Mouse (Mus musculus): ENCODE data around the gene Rgp1. TPM values are rescaled to one million over a fixed set of nuclear protein-coding genes. Genes with fewer than 3 reads are reported as not detected.

The Rgp1 gene
- polyA plus RNA-seq, 1 experiment from 2014 or later = 27.6 TPM

DNA sequence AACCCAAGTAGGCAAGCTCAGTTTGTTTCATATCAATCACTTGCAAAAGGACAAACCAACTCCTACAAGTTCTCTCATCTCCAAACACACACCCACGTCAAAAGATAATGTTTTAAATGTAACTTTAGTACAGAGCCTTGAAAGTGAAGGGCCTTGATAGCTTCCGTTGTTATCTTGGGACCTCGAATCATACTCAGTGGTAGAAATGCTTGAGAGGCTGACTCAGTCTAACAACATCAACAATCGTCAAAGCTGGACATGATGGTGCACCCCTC is 15.0 kb upstream of the Rgp1 start:
- H3K27ac ChIP-seq = 0 out of 2 replicates have a peak overlapping the region, but pooled peaks have one; percentile 99
- peaks cover 48% of the 10 kb centered on the region for H3K36me3 ChIP-seq
- 86% methylated on average over 4 of the region's 4 CpGs for WGBS
- peaks cover 39% of the 10 kb centered on the region for H3K4me1 ChIP-seq
- no peak overlapping the region for H3K9ac ChIP-seq
- peak overlapping the region; percentile 70 for H3K4me3 ChIP-seq
- no peaks in the 10 kb centered on the region for H3K9me3 ChIP-seq
- H3K27me3 ChIP-seq = no peaks in the 10 kb centered on the region
- no peak for ATAC-seq (ENCODE audit: insufficient number of reproducible peaks, low FRiP score, low TSS enrichment, low read depth)
- H3K4me2 ChIP-seq = peak overlapping the region; percentile 75

DNA sequence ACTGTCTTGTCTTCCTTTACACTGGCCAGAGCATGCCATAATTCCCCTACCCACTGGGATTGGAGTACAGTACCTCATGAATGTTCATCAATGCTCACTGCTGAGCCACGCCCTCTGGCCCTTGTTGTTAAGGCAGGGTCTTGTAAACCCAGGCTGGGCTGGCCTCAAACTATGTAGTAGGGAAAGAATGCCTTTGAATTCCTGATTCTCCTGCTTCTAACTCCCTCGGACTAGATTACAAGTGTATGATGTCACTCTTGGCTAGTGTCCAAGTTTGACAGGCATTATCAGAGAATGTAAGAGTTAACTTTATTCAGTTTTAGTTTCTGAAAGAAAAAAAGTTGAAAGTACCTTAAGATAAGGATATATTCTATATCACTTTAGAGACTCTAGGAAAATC is 14.3 kb upstream of the Rgp1 start:
- no peaks in the 10 kb centered on the region for H3K9me3 ChIP-seq
- H3K27ac ChIP-seq = no peak overlapping the region
- H3K27me3 ChIP-seq = no peaks in the 10 kb centered on the region
- no peak overlapping the region for H3K4me2 ChIP-seq
- H3K4me3 ChIP-seq = no peak overlapping the region; the same call in 1 of the 2 replicates
- ATAC-seq (ENCODE audit: insufficient number of reproducible peaks, low FRiP score, low TSS enrichment, low read depth) = no peak
- H3K36me3 ChIP-seq = peaks cover 55% of the 10 kb centered on the region
- peaks cover 32% of the 10 kb centered on the region for H3K4me1 ChIP-seq
- 47% methylated on average over 2 of the region's 2 CpGs for WGBS
- H3K9ac ChIP-seq = no peak overlapping the region

DNA sequence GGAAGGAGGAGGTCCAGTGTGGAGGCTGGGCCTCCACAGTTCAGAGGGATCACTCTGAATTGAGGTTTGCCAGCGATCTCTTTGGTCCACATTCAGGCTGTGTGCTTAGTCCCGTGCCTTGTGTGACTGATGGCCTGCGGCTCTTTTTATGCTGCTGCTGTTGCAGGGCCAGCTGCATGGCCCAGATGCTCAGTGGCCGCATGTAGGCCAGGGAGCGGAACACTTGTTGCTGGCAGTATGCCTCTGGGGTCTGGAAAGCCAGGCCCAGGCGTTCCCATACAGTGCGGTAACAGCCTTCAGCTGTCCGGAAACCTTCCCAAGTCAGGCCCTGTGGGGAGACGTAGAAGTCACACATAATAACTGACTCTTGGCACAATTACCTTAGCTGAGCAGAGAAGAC is 11.4 kb upstream of the Rgp1 start:
- no peaks in the 10 kb centered on the region for H3K27me3 ChIP-seq
- peaks cover 13% of the 10 kb centered on the region for H3K4me1 ChIP-seq
- no peak overlapping the region for H3K27ac ChIP-seq
- 92% methylated on average over 9 of the region's 9 CpGs for WGBS
- no peaks in the 10 kb centered on the region for H3K9me3 ChIP-seq
- ATAC-seq (ENCODE audit: insufficient number of reproducible peaks, low FRiP score, low TSS enrichment, low read depth) = no peak
- H3K4me2 ChIP-seq = no peak overlapping the region
- no peak overlapping the region for H3K4me3 ChIP-seq
- H3K36me3 ChIP-seq = peaks cover 84% of the 10 kb centered on the region
- no peak overlapping the region for H3K9ac ChIP-seq

DNA sequence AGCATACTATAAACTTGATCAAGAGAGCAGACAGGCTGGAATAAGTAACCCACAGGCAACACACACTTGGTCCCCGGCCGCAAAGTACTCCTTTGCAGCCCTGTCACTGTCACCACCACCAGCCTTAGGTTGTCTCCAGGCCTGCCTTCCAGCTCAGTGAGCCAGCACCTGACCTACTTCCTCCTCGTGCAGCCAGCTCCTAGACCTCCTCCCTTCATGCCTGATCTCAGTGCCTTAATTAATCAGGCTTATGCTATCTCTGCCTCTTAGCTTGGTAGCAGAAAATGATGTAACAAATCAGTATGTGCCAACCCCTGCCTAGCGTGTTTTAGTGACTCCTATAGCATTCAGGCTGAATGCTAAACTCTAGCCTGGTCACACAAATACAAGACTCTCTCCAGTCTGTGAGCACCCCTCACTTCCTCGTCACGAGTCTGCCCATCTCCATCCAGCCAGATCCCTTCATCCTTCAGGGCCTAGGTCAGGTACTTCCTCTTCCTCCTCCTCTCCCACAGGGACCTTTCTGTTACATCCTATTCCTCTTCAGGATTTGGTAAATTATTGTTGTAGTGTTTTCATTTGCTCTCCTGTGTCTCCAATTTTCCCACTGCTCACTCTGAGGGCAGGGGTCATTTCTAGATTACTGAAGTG is 7.0 kb upstream of the Rgp1 start:
- Histone ChIP-seq H3K4me2 (no peak overlapping the region), H3K36me3 (peaks cover 78% of the 10 kb centered on the region)
- WGBS = 80% methylated on average over 6 of the region's 6 CpGs

DNA sequence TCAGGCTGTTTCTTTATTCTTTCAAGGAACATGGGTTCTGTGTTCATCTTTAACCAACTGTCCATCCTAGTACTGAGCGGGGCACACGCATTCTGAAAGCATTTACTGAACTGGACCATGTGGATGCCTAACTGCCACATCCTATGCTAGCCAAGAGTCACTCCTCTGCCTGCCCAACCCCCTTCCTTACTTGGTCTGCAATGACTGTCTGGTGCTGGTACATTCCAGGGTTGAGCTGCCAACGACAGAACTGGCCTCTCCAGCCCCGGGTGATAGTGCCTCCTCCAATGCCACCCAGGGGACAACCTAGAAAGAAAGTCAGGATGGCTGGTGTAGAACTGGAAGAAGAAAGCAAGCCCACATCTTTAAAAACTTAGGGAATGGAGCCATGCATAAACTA is 5.0 kb upstream of the Rgp1 start:
- 86% methylated on average over 4 of the region's 4 CpGs for WGBS

More for the DNA sequence above, 7.0 kb upstream of the Rgp1 start:
- Histone ChIP-seq H3K4me3 (no peak overlapping the region), H3K27ac (no peak overlapping the region), H3K4me1 (peaks cover 9% of the 10 kb centered on the region), H3K9ac (no peak overlapping the region), H3K27me3 (no peaks in the 10 kb centered on the region), H3K9me3 (no peaks in the 10 kb centered on the region)
- no peak for ATAC-seq (ENCODE audit: insufficient number of reproducible peaks, low FRiP score, low TSS enrichment, low read depth)

DNA sequence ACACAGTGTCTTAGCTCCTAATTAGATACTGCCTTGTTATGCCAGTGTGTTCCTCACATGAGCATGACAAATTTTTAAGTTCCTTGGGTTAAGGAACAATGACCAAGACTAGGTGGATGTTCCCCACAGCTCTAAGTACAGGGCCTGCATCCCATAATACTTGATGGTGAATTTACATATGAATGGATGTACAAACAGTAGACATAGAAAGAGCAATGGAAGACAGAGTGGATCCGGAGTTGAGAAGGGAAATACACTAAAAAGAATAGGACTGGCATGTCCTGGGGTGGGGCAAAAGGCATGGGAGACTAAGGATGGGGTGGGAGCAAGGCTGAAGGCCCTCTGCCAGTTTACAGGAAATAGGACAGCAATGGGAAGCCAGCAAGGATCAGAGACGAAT is 3.2 kb upstream of the Rgp1 start:
- no peaks in the 10 kb centered on the region for H3K27me3 ChIP-seq
- H3K4me3 ChIP-seq = no peak overlapping the region
- 75% methylated on average over 2 of the region's 2 CpGs for WGBS
- no peak overlapping the region for H3K4me2 ChIP-seq
- no peak for ATAC-seq (ENCODE audit: insufficient number of reproducible peaks, low FRiP score, low TSS enrichment, low read depth)
- H3K27ac ChIP-seq = no peak overlapping the region
- peaks cover 38% of the 10 kb centered on the region for H3K4me1 ChIP-seq
- H3K9me3 ChIP-seq = no peaks in the 10 kb centered on the region
- no peak overlapping the region for H3K9ac ChIP-seq
- peaks cover 41% of the 10 kb centered on the region for H3K36me3 ChIP-seq

More for the DNA sequence above, 5.0 kb upstream of the Rgp1 start:
- Histone ChIP-seq H3K4me1 (peaks cover 26% of the 10 kb centered on the region), H3K36me3 (peaks cover 57% of the 10 kb centered on the region), H3K4me2 (no peak overlapping the region), H3K27me3 (no peaks in the 10 kb centered on the region), H3K4me3 (no peak overlapping the region), H3K9ac (no peak overlapping the region), H3K9me3 (no peaks in the 10 kb centered on the region), H3K27ac (no peak overlapping the region)
- no peak for ATAC-seq (ENCODE audit: insufficient number of reproducible peaks, low FRiP score, low TSS enrichment, low read depth)

DNA sequence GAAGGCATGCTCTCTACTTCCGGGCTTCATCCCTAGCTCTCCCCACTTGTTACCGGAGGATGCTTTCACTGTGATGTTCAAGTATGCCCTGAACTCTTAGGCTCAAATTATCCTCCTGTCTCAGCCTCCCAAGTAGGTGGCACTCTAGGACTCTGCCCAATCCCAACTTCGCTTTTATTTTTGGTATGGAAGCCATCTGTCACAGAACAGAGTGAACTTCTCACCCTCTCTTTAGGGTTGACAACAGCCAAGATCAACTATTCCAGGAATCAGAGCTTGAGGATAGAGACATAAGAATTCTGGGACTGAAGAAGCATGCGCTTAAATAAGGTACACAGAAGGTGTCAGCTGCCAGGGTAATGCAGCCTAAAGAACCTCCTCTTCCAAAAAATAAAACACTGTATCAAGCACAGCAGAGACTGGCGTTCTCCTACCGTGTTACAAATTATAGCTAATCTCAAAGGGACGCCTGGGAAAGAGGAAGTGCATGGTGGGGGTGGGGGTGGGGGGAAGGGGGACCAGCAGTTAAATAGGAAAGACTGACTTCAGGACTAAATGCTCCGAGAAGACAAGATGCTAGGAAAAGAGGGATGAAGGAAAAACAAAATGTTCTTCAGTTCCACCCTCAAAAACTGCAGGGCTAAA is 1.2 kb upstream of the Rgp1 start:
- Histone ChIP-seq H3K4me1 (peaks cover 38% of the 10 kb centered on the region), H3K9ac (peak overlapping the region; percentile 56), H3K4me3 (peak overlapping the region; percentile 90), H3K36me3 (peaks cover 42% of the 10 kb centered on the region), H3K9me3 (no peaks in the 10 kb centered on the region), H3K27ac (no peak overlapping the region), H3K27me3 (no peaks in the 10 kb centered on the region), H3K4me2 (peak overlapping the region; percentile 86)
- ATAC-seq (ENCODE audit: insufficient number of reproducible peaks, low FRiP score, low TSS enrichment, low read depth) = no peak
- WGBS = 36% methylated on average over 8 of the region's 8 CpGs

DNA sequence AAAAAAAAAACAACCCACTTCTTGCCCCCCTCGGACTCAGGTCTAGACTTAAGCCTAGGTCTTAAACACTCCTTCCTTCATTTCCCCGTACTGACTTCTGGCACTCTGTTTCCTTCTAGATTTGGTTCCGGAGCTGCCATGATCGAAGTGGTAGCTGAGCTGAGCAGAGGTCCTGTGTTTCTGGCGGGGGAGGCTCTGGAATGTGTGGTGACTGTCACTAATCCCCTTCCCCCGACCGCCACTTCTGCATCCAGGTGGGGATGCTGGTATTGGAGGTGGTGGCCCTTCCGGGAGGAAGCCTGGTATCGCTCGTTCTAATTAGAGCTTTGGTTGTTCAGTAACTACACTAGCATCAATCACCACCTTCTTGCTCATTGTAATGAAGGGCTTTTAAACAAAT is 741 bp downstream of the Rgp1 start:
- peaks cover 38% of the 10 kb centered on the region for H3K4me1 ChIP-seq
- H3K4me2 ChIP-seq = peak overlapping the region; percentile 86
- H3K9me3 ChIP-seq = no peaks in the 10 kb centered on the region
- H3K36me3 ChIP-seq = peaks cover 41% of the 10 kb centered on the region
- no peak for ATAC-seq (ENCODE audit: insufficient number of reproducible peaks, low FRiP score, low TSS enrichment, low read depth)
- 1% methylated on average over 10 of the region's 10 CpGs for WGBS
- peak overlapping the region; percentile 56 for H3K9ac ChIP-seq
- H3K4me3 ChIP-seq = peak overlapping the region; percentile 90
- no peaks in the 10 kb centered on the region for H3K27me3 ChIP-seq
- peak overlapping the region; percentile 90; the same call in 1 of the 2 replicates for H3K27ac ChIP-seq

DNA sequence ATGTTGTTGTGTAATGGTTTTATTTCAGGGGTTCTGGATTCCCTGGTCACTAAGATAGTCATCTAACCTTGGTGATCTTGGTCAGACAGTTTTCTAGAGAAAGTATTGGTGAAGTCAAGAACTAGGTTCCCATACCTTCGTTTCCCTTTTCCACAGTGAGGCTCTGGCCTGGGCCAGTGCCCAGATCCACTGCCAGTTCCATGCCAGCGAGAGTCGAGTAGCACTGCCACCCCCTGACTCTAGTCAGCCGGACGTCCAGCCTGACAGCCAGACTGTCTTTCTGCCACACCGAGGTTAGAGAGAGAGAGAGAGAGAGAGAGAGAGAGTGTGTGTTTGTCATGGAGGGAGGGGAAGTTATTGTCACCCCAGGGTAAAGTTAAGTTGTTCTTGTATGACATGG is 1.2 kb downstream of the Rgp1 start:
- peaks cover 41% of the 10 kb centered on the region for H3K36me3 ChIP-seq
- no peak overlapping the region for H3K27ac ChIP-seq
- no peak for ATAC-seq (ENCODE audit: insufficient number of reproducible peaks, low FRiP score, low TSS enrichment, low read depth)
- H3K27me3 ChIP-seq = no peaks in the 10 kb centered on the region
- H3K9me3 ChIP-seq = no peaks in the 10 kb centered on the region
- H3K4me1 ChIP-seq = peaks cover 42% of the 10 kb centered on the region
- H3K4me2 ChIP-seq = peak overlapping the region; percentile 86
- H3K9ac ChIP-seq = no peak overlapping the region
- peak overlapping the region; percentile 90 for H3K4me3 ChIP-seq
- 79% methylated on average over 6 of the region's 6 CpGs for WGBS

DNA sequence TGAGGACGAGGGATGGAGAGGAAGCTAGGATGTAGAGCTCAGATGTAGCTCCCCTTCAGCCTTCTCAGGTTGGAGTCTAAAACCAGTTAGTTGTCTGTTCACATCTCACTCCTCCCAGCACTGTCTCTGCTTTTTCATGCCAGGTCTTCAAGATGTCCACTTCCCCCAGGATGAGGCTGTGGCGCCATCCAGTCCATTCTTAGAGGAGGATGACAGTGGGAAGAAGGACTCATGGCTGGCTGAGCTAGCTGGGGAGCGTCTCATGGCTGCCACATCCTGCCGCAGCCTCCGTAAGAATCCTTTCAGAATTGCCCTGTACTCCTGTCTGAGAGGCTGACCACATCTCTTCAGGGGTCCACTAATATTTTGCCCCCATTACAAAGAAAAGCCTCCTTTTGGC is 2.2 kb downstream of the Rgp1 start:
- no peak for ATAC-seq (ENCODE audit: insufficient number of reproducible peaks, low FRiP score, low TSS enrichment, low read depth)

DNA sequence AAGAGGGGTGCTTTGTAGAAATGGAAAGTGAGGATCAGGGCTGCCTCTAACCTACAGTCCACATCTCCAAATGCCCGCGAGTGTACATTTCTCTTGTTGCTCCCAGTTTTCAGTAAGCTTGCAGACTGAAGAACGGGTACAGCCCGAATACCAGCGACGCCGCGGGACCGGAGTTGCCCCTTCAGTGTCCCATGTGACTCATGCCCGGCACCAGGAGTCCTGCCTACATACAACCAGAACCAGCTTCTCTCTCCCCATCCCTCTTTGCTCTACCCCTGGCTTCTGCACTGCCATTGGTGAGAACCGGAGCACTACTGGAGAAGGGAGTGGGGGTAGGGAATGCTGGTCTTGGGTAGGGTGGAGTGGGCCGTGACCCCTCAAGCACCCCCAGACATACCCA is 2.9 kb downstream of the Rgp1 start:
- Histone ChIP-seq H3K27ac (no peak overlapping the region), H3K9ac (no peak overlapping the region), H3K9me3 (no peaks in the 10 kb centered on the region), H3K4me2 (no peak overlapping the region), H3K36me3 (peaks cover 41% of the 10 kb centered on the region), H3K4me1 (peaks cover 37% of the 10 kb centered on the region), H3K4me3 (no peak overlapping the region), H3K27me3 (no peaks in the 10 kb centered on the region)
- WGBS = 92% methylated on average over 12 of the region's 12 CpGs
- no peak for ATAC-seq (ENCODE audit: insufficient number of reproducible peaks, low FRiP score, low TSS enrichment, low read depth)

More for the DNA sequence above, 2.2 kb downstream of the Rgp1 start:
- 90% methylated on average over 5 of the region's 5 CpGs for WGBS
- Histone ChIP-seq H3K9ac (no peak overlapping the region), H3K9me3 (no peaks in the 10 kb centered on the region), H3K36me3 (peaks cover 41% of the 10 kb centered on the region), H3K27ac (no peak overlapping the region), H3K4me2 (no peak overlapping the region), H3K4me1 (peaks cover 40% of the 10 kb centered on the region), H3K4me3 (no peak overlapping the region), H3K27me3 (no peaks in the 10 kb centered on the region)

DNA sequence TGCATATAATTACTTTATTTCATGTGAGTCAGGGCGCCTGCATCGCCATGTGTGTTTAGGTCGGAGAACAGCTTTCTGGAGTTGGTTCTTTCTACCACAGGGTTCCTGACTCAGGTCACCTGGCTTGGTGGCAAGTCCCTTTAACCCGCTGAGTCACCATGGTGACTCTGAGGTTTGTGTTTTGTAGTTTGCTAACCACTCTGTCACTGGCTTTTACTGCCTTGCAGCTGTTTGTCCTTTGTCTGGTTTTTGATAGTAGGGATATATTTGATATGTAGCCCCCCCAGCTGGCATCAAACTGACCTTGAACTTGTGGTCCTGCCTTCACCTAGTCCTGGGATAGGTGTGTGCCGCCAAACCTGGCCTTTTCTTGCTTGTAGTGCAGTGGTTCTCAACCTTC is 3.7 kb downstream of the Rgp1 start:
- ATAC-seq (ENCODE audit: insufficient number of reproducible peaks, low FRiP score, low TSS enrichment, low read depth) = no peak
- Histone ChIP-seq H3K27me3 (no peaks in the 10 kb centered on the region), H3K27ac (no peak overlapping the region), H3K4me1 (peaks cover 29% of the 10 kb centered on the region), H3K9me3 (no peaks in the 10 kb centered on the region), H3K36me3 (peaks cover 41% of the 10 kb centered on the region), H3K4me3 (no peak overlapping the region), H3K4me2 (no peak overlapping the region), H3K9ac (no peak overlapping the region)
- WGBS = 86% methylated on average over 5 of the region's 5 CpGs
